Mouse (Mus musculus): Measurements from ENCODE around the gene Rps11.

DNA sequence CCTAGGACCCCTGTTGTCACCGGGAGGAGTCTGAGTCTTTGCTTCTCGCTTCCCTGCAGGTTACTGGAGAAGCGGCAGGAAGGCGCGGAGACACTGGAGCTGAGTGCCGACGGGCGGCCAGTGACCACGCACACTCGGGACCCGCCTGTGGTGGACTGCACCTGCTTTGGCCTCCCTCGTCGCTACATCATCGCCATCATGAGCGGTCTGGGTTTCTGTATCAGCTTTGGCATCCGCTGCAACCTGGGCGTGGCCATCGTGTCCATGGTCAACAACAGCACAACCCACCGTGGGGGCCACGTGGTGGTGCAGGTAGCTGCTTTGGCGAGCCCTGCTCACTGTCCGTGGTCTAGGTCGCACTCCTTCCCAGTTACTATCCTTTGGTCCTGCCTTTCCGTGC, 44.4 kb upstream of the Rps11 start:
- TF ChIP-seq CTCF (IDR thresholded peaks at IDR 0.05; ENCODE audit: control insufficient read depth, insufficient read depth, insufficient read length) (no peak), USF1 (IDR thresholded peaks at IDR 0.05; ENCODE audit: low read depth) (no peak)

All from C2C12 (cell line).